Mouse (Mus musculus): ENCODE measurements at regions not wholly inside any gene's neighbourhood (a gene's known extent, or its start where the extent isn't known, plus 50 kb on each side); places are given as distances from the start of the nearest gene placed in this dataset. TPM values are rescaled to one million over a fixed set of nuclear protein-coding genes. Genes with fewer than 3 reads are reported as not detected.

GRCm38 (mm10) chr13:60534501-60534900 is 67.2 kb upstream of the Dapk1 start:
- H3K4me1 ChIP-seq (ENCODE audit: control insufficient read depth, insufficient read depth, low read length), result no peaks in the 10 kb centered on the region
- 47% methylated on average over 3 of the region's 3 CpGs for WGBS
- no peak for ATAC-seq (replicated peaks; ENCODE audit: extremely low read depth, insufficient read depth, low FRiP score)
- no peak overlapping the region for H3K4me2 ChIP-seq (ENCODE audit: low read depth, low read length)
- H3K9ac ChIP-seq (ENCODE audit: low read length), result no peak overlapping the region
- H3K4me3 ChIP-seq (ENCODE audit: low read length), result no peak overlapping the region
- no peak overlapping the region for H3K27ac ChIP-seq (ENCODE audit: low read length)
- no peaks in the 10 kb centered on the region for H3K36me3 ChIP-seq (ENCODE audit: control insufficient read depth, insufficient read depth)
- H3K9me3 ChIP-seq (replicated peaks; ENCODE audit: control insufficient read depth, low read length), result no peaks in the 10 kb centered on the region
- no peaks in the 10 kb centered on the region for H3K27me3 ChIP-seq (ENCODE audit: control insufficient read depth, insufficient read depth, low read length)

- Histone ChIP-seq H3K4me2 (ENCODE audit: low read depth, low read length) (no peak overlapping the region), H3K27me3 (ENCODE audit: control insufficient read depth, insufficient read depth, low read length) (no peaks in the 10 kb centered on the region), H3K4me1 (ENCODE audit: control insufficient read depth, insufficient read depth, low read length) (no peaks in the 10 kb centered on the region), H3K9me3 (replicated peaks; ENCODE audit: control insufficient read depth, low read length) (no peaks in the 10 kb centered on the region), H3K36me3 (ENCODE audit: control insufficient read depth, insufficient read depth) (no peaks in the 10 kb centered on the region), H3K27ac (ENCODE audit: low read length) (no peak overlapping the region), H3K4me3 (ENCODE audit: low read length) (no peak overlapping the region), H3K9ac (ENCODE audit: low read length) (no peak overlapping the region)
- no peak for ATAC-seq (replicated peaks; ENCODE audit: extremely low read depth, insufficient read depth, low FRiP score)
- 74% methylated on average over 7 of the region's 7 CpGs for WGBS
These were observed 66.7 kb upstream of the Dapk1 start for GRCm38 (mm10) chr13:60535045-60535444.

- H3K4me2 ChIP-seq (ENCODE audit: low read depth, low read length), result no peak overlapping the region
- H3K36me3 ChIP-seq (ENCODE audit: control insufficient read depth, insufficient read depth), result no peaks in the 10 kb centered on the region
- no peaks in the 10 kb centered on the region for H3K9me3 ChIP-seq (replicated peaks; ENCODE audit: control insufficient read depth, low read length)
- no peaks in the 10 kb centered on the region for H3K27me3 ChIP-seq (ENCODE audit: control insufficient read depth, insufficient read depth, low read length)
- no peak overlapping the region for H3K27ac ChIP-seq (ENCODE audit: low read length)
- no peak overlapping the region for H3K9ac ChIP-seq (ENCODE audit: low read length)
- no peak overlapping the region for H3K4me3 ChIP-seq (ENCODE audit: low read length)
- 62% methylated on average over 5 of the region's 5 CpGs for WGBS
- no peaks in the 10 kb centered on the region for H3K4me1 ChIP-seq (ENCODE audit: control insufficient read depth, insufficient read depth, low read length)
- ATAC-seq (replicated peaks; ENCODE audit: extremely low read depth, insufficient read depth, low FRiP score), result no peak
These were observed 65.0 kb upstream of the Dapk1 start for GRCm38 (mm10) chr13:60536725-60537124.

GRCm38 (mm10) chr13:60538110-60538509 is 63.6 kb upstream of the Dapk1 start:
- no peak for ATAC-seq (replicated peaks; ENCODE audit: extremely low read depth, insufficient read depth, low FRiP score)
- no peaks in the 10 kb centered on the region for H3K4me1 ChIP-seq (ENCODE audit: control insufficient read depth, insufficient read depth, low read length)

GRCm38 (mm10) chr13:60541165-60541564 is 60.6 kb upstream of the Dapk1 start:
- 94% methylated on average over 5 of the region's 5 CpGs for WGBS
- Histone ChIP-seq H3K4me3 (ENCODE audit: low read length) (no peak overlapping the region), H3K9me3 (replicated peaks; ENCODE audit: control insufficient read depth, low read length) (no peaks in the 10 kb centered on the region), H3K27ac (ENCODE audit: low read length) (no peak overlapping the region), H3K9ac (ENCODE audit: low read length) (no peak overlapping the region), H3K4me1 (ENCODE audit: control insufficient read depth, insufficient read depth, low read length) (no peaks in the 10 kb centered on the region), H3K36me3 (ENCODE audit: control insufficient read depth, insufficient read depth) (no peaks in the 10 kb centered on the region), H3K27me3 (ENCODE audit: control insufficient read depth, insufficient read depth, low read length) (no peaks in the 10 kb centered on the region), H3K4me2 (ENCODE audit: low read depth, low read length) (no peak overlapping the region)
- ATAC-seq (replicated peaks; ENCODE audit: extremely low read depth, insufficient read depth, low FRiP score), result no peak

More at GRCm38 (mm10) chr13:60538110-60538509, 63.6 kb upstream of the Dapk1 start:
- no peak overlapping the region for H3K27ac ChIP-seq (ENCODE audit: low read length)
- H3K9ac ChIP-seq (ENCODE audit: low read length), result no peak overlapping the region
- 54% methylated on average over 8 of the region's 8 CpGs for WGBS
- no peaks in the 10 kb centered on the region for H3K9me3 ChIP-seq (replicated peaks; ENCODE audit: control insufficient read depth, low read length)
- no peaks in the 10 kb centered on the region for H3K36me3 ChIP-seq (ENCODE audit: control insufficient read depth, insufficient read depth)
- no peak overlapping the region for H3K4me3 ChIP-seq (ENCODE audit: low read length)
- H3K4me2 ChIP-seq (ENCODE audit: low read depth, low read length), result no peak overlapping the region
- no peaks in the 10 kb centered on the region for H3K27me3 ChIP-seq (ENCODE audit: control insufficient read depth, insufficient read depth, low read length)

GRCm38 (mm10) chr13:60544363-60544762 is 57.4 kb upstream of the Dapk1 start:
- Histone ChIP-seq H3K4me3 (ENCODE audit: low read length) (no peak overlapping the region), H3K4me2 (ENCODE audit: low read depth, low read length) (no peak overlapping the region), H3K27me3 (ENCODE audit: control insufficient read depth, insufficient read depth, low read length) (no peaks in the 10 kb centered on the region), H3K9ac (ENCODE audit: low read length) (no peak overlapping the region), H3K9me3 (replicated peaks; ENCODE audit: control insufficient read depth, low read length) (no peaks in the 10 kb centered on the region), H3K36me3 (ENCODE audit: control insufficient read depth, insufficient read depth) (no peaks in the 10 kb centered on the region), H3K27ac (ENCODE audit: low read length) (no peak overlapping the region), H3K4me1 (ENCODE audit: control insufficient read depth, insufficient read depth, low read length) (no peaks in the 10 kb centered on the region)
- WGBS, result 76% methylated on average over 3 of the region's 3 CpGs
- ATAC-seq (replicated peaks; ENCODE audit: extremely low read depth, insufficient read depth, low FRiP score), result no peak

- Histone ChIP-seq H3K9me3 (replicated peaks; ENCODE audit: control insufficient read depth, low read length) (no peaks in the 10 kb centered on the region), H3K36me3 (ENCODE audit: control insufficient read depth, insufficient read depth) (no peaks in the 10 kb centered on the region), H3K27ac (ENCODE audit: low read length) (no peak overlapping the region), H3K4me3 (ENCODE audit: low read length) (no peak overlapping the region), H3K9ac (ENCODE audit: low read length) (no peak overlapping the region), H3K4me1 (ENCODE audit: control insufficient read depth, insufficient read depth, low read length) (no peaks in the 10 kb centered on the region), H3K4me2 (ENCODE audit: low read depth, low read length) (no peak overlapping the region), H3K27me3 (ENCODE audit: control insufficient read depth, insufficient read depth, low read length) (no peaks in the 10 kb centered on the region)
- 79% methylated on average over 2 of the region's 2 CpGs for WGBS
- no peak for ATAC-seq (replicated peaks; ENCODE audit: extremely low read depth, insufficient read depth, low FRiP score)
These were observed 55.6 kb upstream of the Dapk1 start for GRCm38 (mm10) chr13:60545999-60546733.

Small RNAs in the stretch of these regions (microRNA-seq; reads per million reads assigned to microRNA genes)
- gene Gm24999 (not detected), gene Gm25000 (not detected)

Data from heart, embryonic 16.5 days (tissue).